Mouse (Mus musculus) heart, adult 2 months (tissue): ENCODE results near the gene Fam198a.

Experiments
- CTCF ChIP-seq: fragments of 200-600 bp; IDR thresholded peaks from 2 replicates; pipeline ENCODE4 v1.8.1; 2022; ENCODE audit warnings: antibody characterized with exemption, mild to moderate bottlenecking, moderate library complexity
- EP300 ChIP-seq: fragments of 200-500 bp; IDR thresholded peaks from 2 replicates; pipeline ENCODE4 v1.6.1; 2011; ENCODE audit warnings: low read depth, low read length, control low read depth; ENCODE audit not compliant: insufficient read depth
- POLR2A ChIP-seq: fragments of 200-500 bp; IDR thresholded peaks from 2 replicates; pipeline ENCODE4 v1.6.1; 2011; ENCODE audit warnings: mild to moderate bottlenecking, low read depth, low read length, control low read depth; ENCODE audit not compliant: insufficient read depth

- TF ChIP-seq CTCF: no peak
- TF ChIP-seq POLR2A: no peak
- TF ChIP-seq EP300: no peak
Measured at GRCm38 (mm10) chr9:121927721-121928120, 23.1 kb upstream of the Fam198a start.
